Comparison of ENCODE assay signal across 19 mouse cellular contexts in the genomic region with DNA sequence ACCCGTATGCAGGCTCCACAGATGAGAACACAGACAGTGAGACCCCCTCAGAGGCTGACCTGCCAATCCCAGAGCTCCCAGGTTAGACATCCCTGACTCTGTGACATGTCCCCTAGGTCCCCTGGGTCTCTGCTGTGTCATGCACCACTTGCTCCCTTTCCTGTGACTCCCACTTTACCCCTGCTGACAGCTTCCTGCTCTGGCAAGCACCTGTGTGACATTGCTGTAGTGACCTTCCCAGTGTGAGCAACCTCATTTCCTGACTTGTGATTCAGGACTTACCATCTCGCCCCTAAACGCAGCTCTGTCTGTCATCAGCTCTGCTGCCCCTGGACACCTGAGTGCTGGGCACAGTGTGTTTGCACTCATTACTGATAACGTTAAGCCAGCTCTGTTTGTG. TPM values are rescaled to one million over a fixed set of nuclear protein-coding genes. Genes with fewer than 3 reads are reported as not detected.
"Had no signal": no experiment of that assay in that cellular context is flagged by ENCODE, and none has a peak within 500 bp of the region (broad histone marks: within the 10 kb centered on the region; RNA-seq: fewer than 3 reads in every experiment).

No protein-coding gene starts in this region.

- H3K27me3 ChIP-seq: midbrain, embryonic 12.5 days; neural tube, embryonic 12.5 days had no signal

- H3K4me2 ChIP-seq: lung, embryonic 14.5 days; midbrain, embryonic 12.5 days; neural tube, embryonic 12.5 days had no signal

- H3K9me3 ChIP-seq: midbrain, embryonic 10.5 days; midbrain, embryonic 12.5 days; neural tube, embryonic 12.5 days had no signal

- H3K27ac ChIP-seq: liver, embryonic 14.5 days; midbrain, embryonic 10.5 days; midbrain, embryonic 12.5 days; neural tube, embryonic 12.5 days had no signal

- H3K9ac ChIP-seq: liver, embryonic 14.5 days; lung, embryonic 14.5 days; midbrain, embryonic 12.5 days; neural tube, embryonic 12.5 days had no signal

- DNase-seq: lung, embryonic 14.5 days; lung, postnatal 10 days; lung, postnatal 4 days; midbrain, embryonic 14.5 days; right cerebral cortex, postnatal 14 days; thymus, adult 2 months; thymus, postnatal 25 days; thymus, postnatal 4 days had no signal

- H3K4me1 ChIP-seq: midbrain, embryonic 10.5 days; midbrain, embryonic 12.5 days; neural tube, embryonic 12.5 days had no signal

- H3K4me3 ChIP-seq: midbrain, embryonic 10.5 days; midbrain, embryonic 12.5 days; myocyte; neural tube, embryonic 12.5 days had no signal

- ATAC-seq: midbrain, embryonic 16.5 days had no signal

RNA-seq across cellular contexts. Expression of a gene that starts 16.4 kb away (rescaled TPM):
- total RNA-seq: megakaryocyte-erythroid progenitor cell, adult 5-6 weeks; neutrophil, adult 5-6 weeks had no signal

RNA-seq across cellular contexts. Expression of a gene that starts 25.2 kb away (rescaled TPM):
- total RNA-seq: megakaryocyte, adult 5-6 weeks; megakaryocyte-erythroid progenitor cell, adult 5-6 weeks; neutrophil, adult 5-6 weeks had no signal
- polyA plus RNA-seq: liver, embryonic 14.5 days; liver, embryonic 16.5 days; lung, embryonic 14.5 days; midbrain, embryonic 12.5 days; midbrain, embryonic 14.5 days; midbrain, embryonic 16.5 days; neural tube, embryonic 12.5 days; neural tube, embryonic 14.5 days had no signal

RNA-seq across cellular contexts. Expression of a gene that starts 39.5 kb away (rescaled TPM):
- polyA plus RNA-seq: midbrain, embryonic 10.5 days; midbrain, embryonic 12.5 days; midbrain, embryonic 14.5 days; midbrain, embryonic 16.5 days; neural tube, embryonic 12.5 days; neural tube, embryonic 14.5 days had no signal
